Mouse (Mus musculus): ENCODE measurements around the gene Dio1.

- TF ChIP-seq GATA1 (IDR thresholded peaks at IDR 0.05; ENCODE audit: low read length): no peak
- no peak for TF ChIP-seq TAL1 (IDR thresholded peaks at IDR 0.05; ENCODE audit: low read length)
Measured at GRCm38 (mm10) chr4:107328530-107328929, 21.6 kb upstream of the Dio1 start.
